Mouse (Mus musculus) liver, postnatal 0 days (tissue): Measurements from ENCODE around the gene Cdk14. TPM values are rescaled to one million over a fixed set of nuclear protein-coding genes. Genes with fewer than 3 reads are reported as not detected.

Experiments used
- ATAC-seq: fragments of 200-750 bp; cut with Nextera tagmentation; 2 replicates; pipeline ENCODE4 v1.8.0; 2017; ENCODE audit warnings: mild to moderate bottlenecking, moderate library complexity
- DNase-seq: peaks from one replicate; pipeline ENCODE4 v3.0.0-alpha.2; 2016
- H3K27ac ChIP-seq: fragments of 300-500 bp; sonication (generic); 2 replicates; pipeline ENCODE4 v1.5.1; 2014; ENCODE audit warnings: antibody characterized with exemption, moderate library complexity, mild to moderate bottlenecking, low read depth
- H3K27me3 ChIP-seq: fragments of 300-500 bp; sonication (generic); 2 replicates; pipeline ENCODE4 v1.6.1; 2014; ENCODE audit warnings: low read length, control low read depth, mixed read lengths; ENCODE audit not compliant: insufficient read depth
- H3K36me3 ChIP-seq: fragments of 300-500 bp; sonication (generic); replicated peaks from 2 replicates; pipeline ENCODE4 v1.6.1; 2014; ENCODE audit warnings: mild to moderate bottlenecking, control low read depth, low read length, moderate library complexity, mixed read lengths; ENCODE audit not compliant: insufficient read depth
- H3K4me1 ChIP-seq: fragments of 300-500 bp; sonication (generic); 2 replicates; pipeline ENCODE4 v1.6.1; 2014; ENCODE audit warnings: antibody characterized with exemption, mild to moderate bottlenecking, control low read depth; ENCODE audit not compliant: insufficient read depth
- H3K4me2 ChIP-seq: fragments of 300-500 bp; sonication (generic); 2 replicates; pipeline ENCODE4 v1.6.1; 2014; ENCODE audit warnings: low read depth, mild to moderate bottlenecking, low read length, moderate library complexity, mixed read lengths
- H3K4me3 ChIP-seq: fragments of 300-500 bp; sonication (generic); 2 replicates; pipeline ENCODE4 v1.5.1; 2014; ENCODE audit warnings: low read depth, low read length
- H3K9ac ChIP-seq: fragments of 300-500 bp; sonication (generic); replicated peaks from 2 replicates; pipeline ENCODE4 v1.6.1; 2014; ENCODE audit warnings: mild to moderate bottlenecking, moderate library complexity
- H3K9me3 ChIP-seq: fragments of 300-500 bp; sonication (generic); 2 replicates; pipeline ENCODE4 v1.6.1; 2016; ENCODE audit warnings: mild to moderate bottlenecking, control low read depth, low read length, mixed read lengths
- CTCF ChIP-seq: sonication (generic); IDR thresholded peaks from 2 replicates; pipeline ENCODE4 v1.5.1; 2016; ENCODE audit warnings: antibody characterized with exemption, low read depth
- EP300 ChIP-seq: IDR thresholded peaks from 2 replicates; pipeline ENCODE4 v1.6.1; 2016; ENCODE audit warnings: antibody characterized with exemption, low read depth, mild to moderate bottlenecking
- WGBS: fragments of 180-500 bp; shearing (Covaris S2); extraction: QIAGEN DNeasy Blood & Tissue Kit; methylation state at CpG from one replicate; pipeline ENCODE4 v1.1.7; 2014; ENCODE audit not compliant: insufficient replicate concordance; 5-methylcytosine and 5-hydroxymethylcytosine counted together
- polyA plus RNA-seq: library from polyadenylated mRNA; unstranded; fragments of >200 nt; fragmentation: Nextera tagmentation; extraction: Ambion mirVana; gene quantifications from 2 replicates; pipeline ENCODE4 v1.2.1, GENCODE M21; 2015

The Cdk14 gene
- polyA plus RNA-seq, 1 experiment from 2014 or later = 1.1 TPM

DNA sequence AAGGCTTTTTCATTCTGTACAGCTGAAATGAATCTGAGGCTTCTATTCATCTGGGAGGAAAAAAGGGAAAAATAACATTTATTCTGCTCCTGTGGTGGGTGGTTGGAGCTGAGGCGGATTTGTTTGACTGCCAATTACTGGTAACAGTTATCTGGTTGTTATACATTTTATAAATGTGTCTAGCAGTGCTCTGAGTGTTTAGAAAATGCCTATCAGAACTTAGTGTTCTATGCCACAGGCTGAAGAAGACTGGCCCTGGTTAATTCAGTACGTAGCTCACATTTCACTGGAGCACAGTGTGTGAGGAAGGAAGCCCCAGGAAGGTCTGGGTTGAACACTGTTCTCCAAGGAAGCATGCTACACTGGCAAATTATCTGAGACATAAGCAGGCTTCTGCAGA is 429.1 kb downstream of the Cdk14 start:
- Histone ChIP-seq H3K4me1 (no peaks in the 10 kb centered on the region), H3K27ac (no peak overlapping the region), H3K27me3 (no peaks in the 10 kb centered on the region), H3K9ac (no peak overlapping the region), H3K4me3 (no peak overlapping the region), H3K9me3 (no peaks in the 10 kb centered on the region), H3K4me2 (no peak overlapping the region), H3K36me3 (no peaks in the 10 kb centered on the region)
- ATAC-seq (no peak), DNase-seq (no peak)
- no peak for TF ChIP-seq CTCF
- no peak for TF ChIP-seq EP300
- 78% methylated on average over 2 of the region's 2 CpGs for WGBS

DNA sequence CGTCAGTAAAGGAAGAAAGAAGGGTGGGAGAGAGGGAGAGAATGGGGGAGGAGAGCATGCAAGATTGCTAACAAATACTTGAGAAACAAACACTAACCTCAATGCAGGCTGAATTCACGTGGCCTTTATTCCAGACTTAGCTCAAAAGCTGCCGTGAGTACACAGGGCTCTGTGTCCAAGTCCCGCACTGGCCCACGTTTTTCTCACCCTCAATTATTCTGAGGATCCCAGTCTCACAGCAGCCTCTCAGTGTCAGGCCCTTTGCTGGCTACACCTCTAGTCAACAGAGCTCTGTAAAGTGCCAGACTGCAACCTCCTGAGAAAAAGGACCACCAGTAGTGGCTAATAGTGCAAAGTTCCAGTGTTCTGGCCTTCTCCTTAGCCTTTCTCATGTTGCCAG is 429.9 kb downstream of the Cdk14 start:
- Histone ChIP-seq H3K27me3 (no peaks in the 10 kb centered on the region), H3K9ac (no peak overlapping the region), H3K27ac (no peak overlapping the region), H3K4me1 (no peaks in the 10 kb centered on the region), H3K4me3 (no peak overlapping the region), H3K9me3 (no peaks in the 10 kb centered on the region), H3K4me2 (no peak overlapping the region), H3K36me3 (no peaks in the 10 kb centered on the region)
- 71% methylated on average over 5 of the region's 5 CpGs for WGBS
- TF ChIP-seq CTCF = no peak
- no peak for TF ChIP-seq EP300
- ATAC-seq (no peak), DNase-seq (no peak)

DNA sequence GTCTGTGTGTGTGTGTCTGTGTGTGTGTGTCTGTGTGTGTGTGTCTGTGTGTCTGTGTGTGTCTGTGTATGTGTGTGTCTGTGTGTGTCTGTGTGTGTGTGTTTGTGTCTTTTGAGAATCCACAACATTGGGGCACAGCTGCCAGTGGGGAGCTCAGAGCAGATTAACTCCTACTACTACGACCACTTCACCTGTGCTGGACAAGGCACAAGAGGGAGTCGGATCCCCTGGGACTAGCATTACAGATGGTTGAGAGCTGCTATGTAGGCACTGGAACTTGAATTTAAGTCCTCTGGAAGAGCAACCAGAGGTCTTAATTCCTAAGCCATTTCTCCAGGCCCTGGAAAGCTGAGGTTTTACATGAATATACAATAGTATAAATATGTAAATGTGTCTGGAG is 433.9 kb downstream of the Cdk14 start:
- no peak for DNase-seq
- Histone ChIP-seq H3K36me3 (no peaks in the 10 kb centered on the region), H3K9me3 (no peaks in the 10 kb centered on the region), H3K27ac (no peak overlapping the region), H3K4me1 (no peaks in the 10 kb centered on the region), H3K4me3 (no peak overlapping the region), H3K9ac (no peak overlapping the region), H3K27me3 (no peaks in the 10 kb centered on the region), H3K4me2 (no peak overlapping the region)
- 74% methylated on average over 2 of the region's 2 CpGs for WGBS
- TF ChIP-seq CTCF = no peak
- no peak for TF ChIP-seq EP300
- no peak for ATAC-seq

DNA sequence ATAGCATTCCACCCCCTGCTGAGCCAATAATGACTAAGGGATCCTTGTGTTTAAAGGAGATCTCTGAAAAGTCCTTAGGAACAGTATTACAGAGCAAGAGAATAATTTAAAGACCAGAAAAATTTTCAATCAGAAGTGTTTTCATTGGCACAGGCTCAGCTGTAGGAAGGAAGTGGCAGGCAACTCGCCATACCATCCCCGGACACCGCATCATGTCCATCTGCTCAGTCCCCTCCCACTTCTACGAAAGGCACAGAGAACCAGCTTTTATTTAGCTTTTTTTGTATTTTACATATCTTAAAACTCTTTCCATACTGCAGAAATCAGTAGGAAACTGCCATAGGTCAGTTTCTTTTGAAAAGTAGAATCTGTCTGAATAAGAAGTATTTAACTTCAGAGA is 440.6 kb downstream of the Cdk14 start:
- Histone ChIP-seq H3K9me3 (no peaks in the 10 kb centered on the region), H3K27ac (no peak overlapping the region), H3K27me3 (no peaks in the 10 kb centered on the region), H3K4me1 (no peaks in the 10 kb centered on the region), H3K9ac (no peak overlapping the region), H3K36me3 (no peaks in the 10 kb centered on the region), H3K4me3 (no peak overlapping the region), H3K4me2 (no peak overlapping the region)
- 78% methylated on average over 4 of the region's 4 CpGs for WGBS
- no peak for TF ChIP-seq CTCF
- TF ChIP-seq EP300 = no peak
- DNase-seq = no peak
- ATAC-seq = no peak

DNA sequence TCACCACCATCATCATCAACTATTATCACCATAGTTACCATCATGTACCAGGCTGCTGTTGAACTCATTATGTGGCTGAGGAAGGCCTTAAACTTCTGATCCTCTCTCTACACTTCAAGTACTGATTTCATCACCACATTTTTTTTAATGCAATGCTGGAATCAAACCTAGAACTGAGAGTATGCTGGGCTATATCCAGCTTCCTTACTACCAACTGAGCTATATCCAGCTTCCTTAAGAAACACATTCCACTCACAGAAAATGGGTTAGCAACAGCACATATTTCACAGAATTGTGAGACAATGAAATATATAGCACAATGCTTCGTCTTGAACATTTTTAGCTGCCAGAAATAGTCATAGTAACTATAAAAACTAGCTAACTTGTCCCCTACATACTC is 446.7 kb downstream of the Cdk14 start:
- Histone ChIP-seq H3K4me1 (no peaks in the 10 kb centered on the region), H3K9ac (no peak overlapping the region), H3K4me3 (no peak overlapping the region), H3K27me3 (no peaks in the 10 kb centered on the region), H3K9me3 (no peaks in the 10 kb centered on the region), H3K36me3 (no peaks in the 10 kb centered on the region), H3K27ac (no peak overlapping the region), H3K4me2 (no peak overlapping the region)
- TF ChIP-seq EP300 (no peak), CTCF (no peak)
- 72% methylated on average over 1 of the region's 1 CpGs for WGBS
- no peak for DNase-seq
- no peak for ATAC-seq

DNA sequence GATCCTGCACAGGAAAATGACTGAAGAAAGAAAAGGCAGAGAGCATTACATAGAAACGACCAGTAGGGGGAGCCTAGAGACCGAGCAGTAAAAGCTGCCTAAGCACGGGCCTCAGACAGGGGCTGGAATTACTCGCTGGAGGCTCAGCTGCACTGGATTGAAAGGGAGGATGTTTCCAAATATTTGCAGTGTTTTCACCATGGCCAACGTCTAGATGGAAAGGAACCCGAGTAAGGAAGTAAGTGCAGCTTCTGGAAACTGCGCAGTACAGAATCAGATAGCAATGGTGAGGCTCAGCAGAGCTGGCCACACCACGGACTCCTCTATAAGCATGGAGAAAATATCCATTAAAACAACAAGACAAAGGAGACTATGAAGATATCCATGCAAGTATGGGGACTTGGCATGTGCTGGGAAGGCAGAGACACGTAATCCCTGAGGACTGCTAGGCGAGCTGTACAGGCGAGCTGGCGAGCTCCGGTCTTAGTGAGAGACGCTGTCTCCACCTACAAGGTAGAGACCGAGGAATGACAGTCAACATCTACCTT is 458.0 kb downstream of the Cdk14 start:
- no peaks in the 10 kb centered on the region for H3K4me1 ChIP-seq
- no peak overlapping the region for H3K4me2 ChIP-seq
- ATAC-seq (peak; percentile 65), DNase-seq (peak; percentile 57)
- H3K36me3 ChIP-seq = no peaks in the 10 kb centered on the region
- 48% methylated on average over 15 of the region's 15 CpGs for WGBS
- no peak overlapping the region for H3K9ac ChIP-seq
- H3K4me3 ChIP-seq = no peak overlapping the region
- no peaks in the 10 kb centered on the region for H3K9me3 ChIP-seq
- no peaks in the 10 kb centered on the region for H3K27me3 ChIP-seq
- no peak overlapping the region for H3K27ac ChIP-seq
- TF ChIP-seq CTCF (peak; percentile 92), EP300 (no peak)

DNA sequence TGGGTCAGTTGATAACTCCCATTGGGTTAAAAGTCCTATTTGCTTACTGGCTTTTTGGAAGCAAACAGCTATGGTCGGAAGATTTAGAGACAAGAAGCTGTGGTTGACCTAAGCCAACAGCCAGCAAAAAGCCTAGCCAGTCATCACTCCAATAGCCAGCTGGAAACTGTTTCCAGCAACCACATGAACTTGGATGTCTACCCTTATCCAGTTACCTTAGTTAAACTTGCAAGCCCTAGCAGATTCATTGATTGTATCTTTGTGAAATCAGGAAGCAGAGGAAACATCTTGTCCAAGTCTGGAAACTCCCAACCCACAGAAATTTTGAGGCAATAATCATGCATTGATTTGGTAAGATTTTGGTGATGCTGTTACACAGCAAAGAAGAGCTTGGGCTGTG is 458.5 kb downstream of the Cdk14 start:
- Histone ChIP-seq H3K9ac (no peak overlapping the region), H3K4me2 (no peak overlapping the region), H3K27me3 (no peaks in the 10 kb centered on the region), H3K4me3 (no peak overlapping the region), H3K36me3 (no peaks in the 10 kb centered on the region), H3K9me3 (no peaks in the 10 kb centered on the region), H3K27ac (no peak overlapping the region), H3K4me1 (no peaks in the 10 kb centered on the region)
- ATAC-seq (no peak), DNase-seq (no peak)
- WGBS = 74% methylated on average over 1 of the region's 1 CpGs
- TF ChIP-seq CTCF = no peak
- TF ChIP-seq EP300 = no peak
